Mouse (Mus musculus) MEL (cell line): ENCODE measurements around the gene Map10. TPM values are rescaled to one million over a fixed set of nuclear protein-coding genes. Genes with fewer than 3 reads are reported as not detected.

Experiments
- DNase-seq: peaks from one replicate; pipeline ENCODE4 v3.0.0; 2011; ENCODE audit warnings: low read depth, low spot score
- H3K27ac ChIP-seq: 2 replicates; pipeline ENCODE4 v1.5.1; 2012; ENCODE audit warnings: low read depth, mild to moderate bottlenecking, control low read depth, low read length, moderate library complexity; ENCODE audit not compliant: control insufficient read depth
- H3K27me3 ChIP-seq, 2 experiments: fragments of 150-350 bp in 1 of 2; sonication (generic) in 1 of 2; 2 replicates each; pipeline ENCODE4 v1.6.1; 2012; ENCODE audit warnings: low read length in 2 of 2, mild to moderate bottlenecking in 2 of 2, improper control_type of control experiment in 1 of 2, moderate library complexity in 1 of 2; ENCODE audit not compliant: insufficient read depth in 2 of 2, control insufficient read depth in 1 of 2
- H3K36me3 ChIP-seq, 2 experiments: 2 replicates each; pipeline ENCODE4 v1.6.1; 2012 to 2014; ENCODE audit warnings: low read length in 2 of 2, improper control_type of control experiment in 1 of 2, inconsistent platforms in 1 of 2, mild to moderate bottlenecking in 1 of 2; ENCODE audit not compliant: insufficient read depth in 2 of 2, control insufficient read depth in 1 of 2
- H3K4me1 ChIP-seq, 2 experiments: fragments of 150-350 bp in 1 of 2; sonication (generic) in 1 of 2; 2 replicates each; pipeline ENCODE4 v1.6.1; 2012; ENCODE audit warnings: low read length in 2 of 2, improper control_type of control experiment in 1 of 2, mild to moderate bottlenecking in 1 of 2; ENCODE audit not compliant: insufficient read depth in 2 of 2, control insufficient read depth in 1 of 2
- H3K4me3 ChIP-seq, 2 experiments: fragments of 150-350 bp in 1 of 2; sonication (generic) in 1 of 2; 2 replicates each; pipeline ENCODE4 v1.5.1; 2012; ENCODE audit warnings: low read depth in 2 of 2, low read length in 2 of 2, mild to moderate bottlenecking in 2 of 2, moderate library complexity in 2 of 2, control low read depth in 1 of 2, improper control_type of control experiment in 1 of 2; ENCODE audit not compliant: control insufficient read depth in 1 of 2, insufficient read depth in 1 of 2
- H3K79me2 ChIP-seq: 2 replicates; pipeline ENCODE4 v1.6.1; 2012; ENCODE audit warnings: mild to moderate bottlenecking, low read length, moderate library complexity; ENCODE audit not compliant: control insufficient read depth, poor library complexity, insufficient read depth
- H3K9ac ChIP-seq: 2 replicates; pipeline ENCODE4 v1.6.1; 2012; ENCODE audit warnings: low read depth, mild to moderate bottlenecking, control low read depth, low read length, moderate library complexity; ENCODE audit not compliant: control insufficient read depth, poor library complexity, severe bottlenecking
- H3K9me3 ChIP-seq: fragments of 150-350 bp; sonication (generic); replicated peaks from 2 replicates; pipeline ENCODE4 v1.6.1; 2012; ENCODE audit warnings: mild to moderate bottlenecking, low read length, improper control_type of control experiment, moderate library complexity; ENCODE audit not compliant: insufficient read depth
- BHLHE40 ChIP-seq: IDR thresholded peaks from 2 replicates; pipeline ENCODE4 v1.6.1; 2012; ENCODE audit warnings: low read depth, mild to moderate bottlenecking, inconsistent platforms, low read length, improper control_type of control experiment, borderline replicate concordance
- CHD1 ChIP-seq: IDR thresholded peaks from 2 replicates; pipeline ENCODE4 v1.6.1; 2012; ENCODE audit warnings: low read depth, mild to moderate bottlenecking, inconsistent platforms, low read length, improper control_type of control experiment
- CHD2 ChIP-seq: IDR thresholded peaks from 2 replicates; pipeline ENCODE4 v1.6.1; 2011; ENCODE audit warnings: low read length, improper control_type of control experiment
- CTCF ChIP-seq, 3 experiments: IDR thresholded peaks in 2 of 3; conservative IDR thresholded peaks in 1 of 3; 2 replicates each; pipeline ENCODE4 v1.5.1; 2011 to 2012; ENCODE audit warnings: low read length in 3 of 3, low read depth in 2 of 3, mild to moderate bottlenecking in 2 of 3, improper control_type of control experiment in 1 of 3, inconsistent platforms in 1 of 3, mixed read lengths in 1 of 3, moderate library complexity in 1 of 3; ENCODE audit not compliant: control insufficient read depth in 1 of 3, insufficient read depth in 1 of 3, poor library complexity in 1 of 3, severe bottlenecking in 1 of 3
- JUND ChIP-seq: IDR thresholded peaks from 2 replicates; pipeline ENCODE4 v1.6.1; 2011; ENCODE audit warnings: low read depth, mild to moderate bottlenecking, improper control_type of control experiment, low read length
- MAX ChIP-seq: IDR thresholded peaks from 2 replicates; pipeline ENCODE4 v1.6.1; 2011; ENCODE audit warnings: low read length, improper control_type of control experiment
- MEF2A ChIP-seq: IDR thresholded peaks from 2 replicates; pipeline ENCODE4 v1.6.1; 2014; ENCODE audit warnings: low read depth, mild to moderate bottlenecking, inconsistent platforms, low read length, improper control_type of control experiment; ENCODE audit not compliant: poor library complexity, insufficient replicate concordance, severe bottlenecking; ENCODE audit errors: extremely low read depth
- MXI1 ChIP-seq: IDR thresholded peaks from 2 replicates; pipeline ENCODE4 v1.6.1; 2011; ENCODE audit warnings: mild to moderate bottlenecking, low read depth, low read length, improper control_type of control experiment
- MYC ChIP-seq: IDR thresholded peaks from 2 replicates; pipeline ENCODE4 v1.6.1; 2011; ENCODE audit warnings: low read depth, mild to moderate bottlenecking, low read length, improper control_type of control experiment, moderate library complexity
- NELFE ChIP-seq: IDR thresholded peaks from 2 replicates; pipeline ENCODE4 v1.6.1; 2011; ENCODE audit warnings: low read depth, low read length, improper control_type of control experiment
- POLR2A ChIP-seq, 2 experiments: IDR thresholded peaks; 2 replicates each; pipeline ENCODE4 v1.6.1; 2011 to 2012; ENCODE audit warnings: low read length in 2 of 2, mild to moderate bottlenecking in 2 of 2, control low read depth in 1 of 2, improper control_type of control experiment in 1 of 2, low read depth in 1 of 2, moderate library complexity in 1 of 2; ENCODE audit not compliant: control insufficient read depth in 1 of 2, insufficient read depth in 1 of 2, poor library complexity in 1 of 2
- POLR2AphosphoS2 ChIP-seq: IDR thresholded peaks from 2 replicates; pipeline ENCODE4 v1.6.1; 2011; ENCODE audit warnings: low read length, improper control_type of control experiment
- POLR2AphosphoS5 ChIP-seq: IDR thresholded peaks from 2 replicates; pipeline ENCODE4 v1.6.1; 2012; ENCODE audit warnings: low read depth, borderline replicate concordance, mild to moderate bottlenecking, inconsistent platforms, low read length, moderate library complexity, mixed read lengths
- RAD21 ChIP-seq: IDR thresholded peaks from 2 replicates; pipeline ENCODE4 v1.6.1; 2011; ENCODE audit warnings: mild to moderate bottlenecking, low read depth, low read length, improper control_type of control experiment
- SIN3A ChIP-seq: IDR thresholded peaks from 2 replicates; pipeline ENCODE4 v1.6.1; 2012; ENCODE audit warnings: low read length, improper control_type of control experiment, inconsistent platforms
- SMC3 ChIP-seq: IDR thresholded peaks from 2 replicates; pipeline ENCODE4 v1.6.1; 2011; ENCODE audit warnings: low read depth, low read length, improper control_type of control experiment
- TAL1 ChIP-seq: IDR thresholded peaks from 2 replicates; pipeline ENCODE4 v1.6.1; 2012; ENCODE audit warnings: mild to moderate bottlenecking, inconsistent platforms, low read length, moderate library complexity, mixed read lengths
- USF2 ChIP-seq, 2 experiments: IDR thresholded peaks; 2 replicates each; pipeline ENCODE4 v1.6.1; 2011 to 2012; ENCODE audit warnings: improper control_type of control experiment in 2 of 2, low read length in 2 of 2, borderline replicate concordance in 1 of 2, inconsistent platforms in 1 of 2, low read depth in 1 of 2, mild to moderate bottlenecking in 1 of 2; ENCODE audit not compliant: insufficient read depth in 1 of 2
- ZC3H11A ChIP-seq: IDR thresholded peaks from 2 replicates; pipeline ENCODE4 v1.6.1; 2012; ENCODE audit warnings: low read depth, mild to moderate bottlenecking, inconsistent platforms, low read length, improper control_type of control experiment
- ZMIZ1 ChIP-seq: IDR thresholded peaks from 2 replicates; pipeline ENCODE4 v1.6.1; 2012; ENCODE audit warnings: low read depth, mild to moderate bottlenecking, inconsistent platforms, low read length, improper control_type of control experiment, moderate library complexity
- ZNF384 ChIP-seq: IDR thresholded peaks from 2 replicates; pipeline ENCODE4 v1.6.1; 2012; ENCODE audit warnings: low read depth, mild to moderate bottlenecking, inconsistent platforms, low read length, improper control_type of control experiment
- polyA plus RNA-seq, 2 experiments: library from polyadenylated mRNA; stranded (reverse) in 1 of 2; unstranded in 1 of 2; fragments of >175 nt in 1 of 2; fragments of >200 nt in 1 of 2; gene quantifications; 2 replicates each; pipeline versions ENCODE4 v1.2.1 to v1.2.4; 2012; ENCODE audit warnings: low replicate concordance in 2 of 2, low read depth in 1 of 2; ENCODE audit not compliant: insufficient read length in 2 of 2, insufficient read depth in 1 of 2, missing spikeins in 1 of 2
- total RNA-seq: library from RNA; depleted of rRNA; stranded (reverse); fragments of 300-350 nt; gene quantifications from 2 replicates; pipeline ENCODE4 v1.2.3, GENCODE M21; 2012

Gene Map10
- total and polyA plus RNA-seq, 3 experiments = not detected

GRCm38 (mm10) chr8:125624287-125624686 is 45.3 kb upstream of the Map10 start:
- H3K4me1 ChIP-seq = no peaks in the 10 kb centered on the region
- H3K9me3 ChIP-seq = no peaks in the 10 kb centered on the region
- DNase-seq = no peak
- no peaks in the 10 kb centered on the region for H3K27me3 ChIP-seq
- H3K79me2 ChIP-seq = no peaks in the 10 kb centered on the region
- no peaks in the 10 kb centered on the region for H3K36me3 ChIP-seq
- no peak overlapping the region for H3K27ac ChIP-seq
- no peak overlapping the region for H3K4me3 ChIP-seq
- H3K9ac ChIP-seq = no peak overlapping the region
- no peak for TF ChIP-seq ZMIZ1
- TF ChIP-seq NELFE = no peak
- TF ChIP-seq POLR2AphosphoS5 = no peak
- no peak for TF ChIP-seq USF2 (IDR thresholded peaks at IDR 0.05; ENCODE audit: borderline replicate concordance in 1 of 2, insufficient read depth in 1 of 2, low read depth in 1 of 2, low read length in 2 of 2)
- TF ChIP-seq ZC3H11A = no peak
- TF ChIP-seq MYC = no peak
- TF ChIP-seq BHLHE40 = no peak
- TF ChIP-seq ZNF384 = no peak
- TF ChIP-seq CHD1 = no peak
- TF ChIP-seq MEF2A = no peak
- TF ChIP-seq CTCF (IDR thresholded peaks at IDR 0.05 in 2 of 3, conservative IDR thresholded peaks at IDR 0.05 in 1 of 3; ENCODE audit: control insufficient read depth in 1 of 3, insufficient read depth in 1 of 3, low read depth in 2 of 3, low read length in 3 of 3, poor library complexity in 1 of 3, severe bottlenecking in 1 of 3) = no peak
- no peak for TF ChIP-seq TAL1

GRCm38 (mm10) chr8:125626381-125626780 is 43.2 kb upstream of the Map10 start:
- H3K4me3 ChIP-seq = no peak overlapping the region
- H3K9me3 ChIP-seq = no peaks in the 10 kb centered on the region
- no peaks in the 10 kb centered on the region for H3K36me3 ChIP-seq
- DNase-seq = no peak
- H3K4me1 ChIP-seq = no peaks in the 10 kb centered on the region
- H3K79me2 ChIP-seq = no peaks in the 10 kb centered on the region
- TF ChIP-seq MYC (no peak), MAX (no peak), CHD2 (no peak), POLR2A (IDR thresholded peaks at IDR 0.05; ENCODE audit: control insufficient read depth in 1 of 2, insufficient read depth in 1 of 2, low read depth in 1 of 2, low read length in 2 of 2, poor library complexity in 1 of 2) (no peak), MEF2A (no peak), RAD21 (no peak), SMC3 (no peak), JUND (no peak), POLR2AphosphoS2 (no peak), MXI1 (no peak), TAL1 (no peak), SIN3A (no peak), BHLHE40 (no peak)
- no peak overlapping the region for H3K9ac ChIP-seq
- H3K27ac ChIP-seq = no peak overlapping the region
- no peaks in the 10 kb centered on the region for H3K27me3 ChIP-seq
